Mouse (Mus musculus): Measurements from ENCODE around the gene Clk1. TPM values are rescaled to one million over a fixed set of nuclear protein-coding genes. Genes with fewer than 3 reads are reported as not detected.

Gene Clk1
- polyA plus RNA-seq, 1 experiment from 2014 or later, result 144 TPM

DNA sequence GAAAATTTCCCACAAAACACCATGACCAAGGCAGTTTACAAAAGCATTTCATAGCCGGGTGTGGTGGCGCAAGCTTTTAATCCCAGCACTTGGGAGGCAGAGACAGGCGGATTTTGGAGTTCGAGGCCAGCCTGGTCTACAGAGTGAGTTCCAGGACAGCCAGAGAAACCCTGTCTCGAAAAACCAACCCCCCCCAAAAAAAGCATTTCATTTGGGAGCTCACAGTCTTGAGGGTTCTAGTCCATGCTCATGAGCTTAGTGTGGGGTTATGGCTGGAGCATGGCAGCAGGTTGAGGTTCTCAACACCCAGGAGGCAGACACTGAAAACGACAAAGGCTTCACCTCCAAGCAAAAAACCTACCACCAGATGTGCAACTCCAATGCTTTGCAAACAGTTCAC is 15.7 kb downstream of the Clk1 start:
- no peak for ATAC-seq (ENCODE audit: insufficient number of reproducible peaks, low FRiP score)
- Histone ChIP-seq H3K27me3 (replicated peaks) (no peaks in the 10 kb centered on the region), H3K4me1 (replicated peaks) (no peaks in the 10 kb centered on the region), H3K9ac (no peak overlapping the region), H3K36me3 (peaks cover 69% of the 10 kb centered on the region), H3K4me3 (no peak overlapping the region), H3K27ac (ENCODE audit: poor library complexity, severe bottlenecking) (no peak overlapping the region), H3K9me3 (replicated peaks) (no peaks in the 10 kb centered on the region), H3K4me2 (no peak overlapping the region)
- WGBS, result 85% methylated on average over 6 of the region's 6 CpGs

DNA sequence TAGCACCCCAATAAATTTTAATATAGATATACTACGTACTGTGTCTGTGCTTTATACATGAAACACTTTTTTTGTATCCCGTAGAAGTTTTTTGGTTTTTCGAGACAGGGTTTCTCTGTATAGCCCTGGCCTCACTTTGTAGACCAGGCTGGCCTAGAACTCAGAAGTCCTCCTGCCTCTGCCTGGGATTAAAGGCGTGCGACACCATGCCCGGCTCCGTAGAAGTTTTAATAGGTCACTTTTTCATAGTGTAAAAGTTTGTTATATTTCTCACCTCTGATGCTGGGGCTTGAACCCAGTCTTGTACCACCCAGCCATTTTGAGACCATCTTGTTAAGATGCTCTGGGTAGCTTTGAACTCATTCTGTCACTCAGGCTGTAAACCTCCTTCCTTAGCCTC is 16.5 kb downstream of the Clk1 start:
- H3K4me1 ChIP-seq (replicated peaks), result no peaks in the 10 kb centered on the region
- H3K4me3 ChIP-seq, result no peak overlapping the region
- ATAC-seq (ENCODE audit: insufficient number of reproducible peaks, low FRiP score), result no peak
- H3K27me3 ChIP-seq (replicated peaks), result no peaks in the 10 kb centered on the region
- H3K9ac ChIP-seq, result no peak overlapping the region
- H3K4me2 ChIP-seq, result no peak overlapping the region
- H3K36me3 ChIP-seq, result peaks cover 69% of the 10 kb centered on the region
- H3K27ac ChIP-seq (ENCODE audit: poor library complexity, severe bottlenecking), result no peak overlapping the region
- no peaks in the 10 kb centered on the region for H3K9me3 ChIP-seq (replicated peaks)
- WGBS, result 93% methylated on average over 7 of the region's 7 CpGs

DNA sequence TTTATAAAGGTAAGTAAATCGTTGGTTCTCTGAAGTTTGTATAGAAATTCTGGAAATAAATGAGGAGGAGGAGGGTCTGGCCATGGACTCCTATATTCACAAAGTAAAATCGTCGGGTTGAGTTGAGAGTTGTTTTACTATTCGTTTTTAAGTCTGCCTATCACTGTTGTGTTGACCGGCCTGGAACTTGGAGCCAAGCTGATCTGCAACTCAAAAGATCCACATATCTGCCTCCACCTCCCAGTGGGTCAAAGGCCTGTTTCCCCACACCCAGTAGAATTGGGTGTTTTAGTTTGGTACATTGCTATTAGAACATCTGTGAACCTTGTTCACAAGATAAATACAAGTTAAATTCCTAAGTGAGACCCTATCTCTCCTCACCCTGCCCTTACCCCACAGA is 20.1 kb downstream of the Clk1 start:
- WGBS, result 94% methylated on average over 5 of the region's 5 CpGs
- Histone ChIP-seq H3K36me3 (peaks cover 71% of the 10 kb centered on the region), H3K4me1 (replicated peaks) (no peaks in the 10 kb centered on the region), H3K9ac (no peak overlapping the region), H3K9me3 (replicated peaks) (no peaks in the 10 kb centered on the region), H3K27ac (ENCODE audit: poor library complexity, severe bottlenecking) (no peak overlapping the region), H3K27me3 (replicated peaks) (no peaks in the 10 kb centered on the region), H3K4me2 (no peak overlapping the region), H3K4me3 (no peak overlapping the region)
- ATAC-seq (ENCODE audit: insufficient number of reproducible peaks, low FRiP score), result no peak

GRCm38 (mm10) chr1:58401396-58401795 is 22.5 kb downstream of the Clk1 start:
- H3K4me1 ChIP-seq (replicated peaks), result no peaks in the 10 kb centered on the region
- no peak overlapping the region for H3K4me3 ChIP-seq
- no peak overlapping the region for H3K9ac ChIP-seq
- ATAC-seq (ENCODE audit: insufficient number of reproducible peaks, low FRiP score), result no peak
- no peaks in the 10 kb centered on the region for H3K9me3 ChIP-seq (replicated peaks)
- H3K27ac ChIP-seq (ENCODE audit: poor library complexity, severe bottlenecking), result no peak overlapping the region
- no peak overlapping the region for H3K4me2 ChIP-seq
- 91% methylated on average over 6 of the region's 6 CpGs for WGBS
- peaks cover 79% of the 10 kb centered on the region for H3K36me3 ChIP-seq
- no peaks in the 10 kb centered on the region for H3K27me3 ChIP-seq (replicated peaks)

- Histone ChIP-seq H3K27me3 (replicated peaks) (no peaks in the 10 kb centered on the region), H3K4me2 (no peak overlapping the region), H3K27ac (ENCODE audit: poor library complexity, severe bottlenecking) (no peak overlapping the region), H3K9ac (no peak overlapping the region), H3K9me3 (replicated peaks) (0 out of 2 replicates have a peak, but pooled peaks cover 2% of the 10 kb centered on the region), H3K36me3 (peaks cover 73% of the 10 kb centered on the region), H3K4me1 (replicated peaks) (peaks cover 2% of the 10 kb centered on the region; the same call in 1 of the 2 replicates), H3K4me3 (no peak overlapping the region)
- no peak for ATAC-seq (ENCODE audit: insufficient number of reproducible peaks, low FRiP score)
- WGBS, result 88% methylated on average over 6 of the region's 6 CpGs
Measured at GRCm38 (mm10) chr1:58397731-58398130, 26.1 kb downstream of the Clk1 start.

DNA sequence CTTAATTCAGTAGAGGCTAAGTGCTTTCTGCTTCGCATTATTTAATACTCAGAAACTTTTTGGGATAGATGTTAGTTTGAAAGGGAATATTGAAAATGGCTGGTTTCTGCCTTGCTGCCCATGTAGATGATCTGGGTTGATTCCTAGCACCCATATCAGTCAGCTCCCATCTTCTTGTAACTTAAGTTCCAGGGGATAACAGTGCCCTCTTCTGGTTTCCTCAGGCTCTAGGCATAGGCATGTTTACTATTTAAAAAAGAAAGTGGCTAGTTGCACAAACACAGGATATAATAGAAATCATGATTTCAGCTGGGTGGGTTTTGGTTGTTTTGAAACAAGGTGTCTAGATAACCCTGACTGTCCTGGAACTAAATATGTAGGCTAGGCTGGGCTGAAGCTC is 27.7 kb downstream of the Clk1 start:
- H3K27ac ChIP-seq (ENCODE audit: poor library complexity, severe bottlenecking), result no peak overlapping the region

GRCm38 (mm10) chr1:58395341-58395740 is 28.5 kb downstream of the Clk1 start:
- Histone ChIP-seq H3K9ac (no peak overlapping the region), H3K27me3 (replicated peaks) (no peaks in the 10 kb centered on the region), H3K9me3 (replicated peaks) (0 out of 2 replicates have a peak, but pooled peaks cover 2% of the 10 kb centered on the region), H3K4me3 (no peak overlapping the region), H3K36me3 (peaks cover 51% of the 10 kb centered on the region), H3K4me1 (replicated peaks) (peaks cover 11% of the 10 kb centered on the region), H3K4me2 (no peak overlapping the region), H3K27ac (ENCODE audit: poor library complexity, severe bottlenecking) (no peak overlapping the region)
- no peak for ATAC-seq (ENCODE audit: insufficient number of reproducible peaks, low FRiP score)
- 93% methylated on average over 3 of the region's 3 CpGs for whole genome bisulfite sequencing

More for the DNA sequence above, 27.7 kb downstream of the Clk1 start:
- no peak for ATAC-seq (ENCODE audit: insufficient number of reproducible peaks, low FRiP score)
- Histone ChIP-seq H3K36me3 (peaks cover 59% of the 10 kb centered on the region), H3K4me3 (no peak overlapping the region), H3K9me3 (replicated peaks) (0 out of 2 replicates have a peak, but pooled peaks cover 2% of the 10 kb centered on the region), H3K9ac (no peak overlapping the region), H3K27me3 (replicated peaks) (no peaks in the 10 kb centered on the region), H3K4me1 (replicated peaks) (peaks cover 10% of the 10 kb centered on the region), H3K4me2 (no peak overlapping the region)
- 90% methylated on average over 1 of the region's 1 CpGs for WGBS

- Histone ChIP-seq H3K4me2 (peak overlapping the region; percentile 82), H3K9me3 (replicated peaks) (0 out of 2 replicates have a peak, but pooled peaks cover 2% of the 10 kb centered on the region), H3K27ac (ENCODE audit: poor library complexity, severe bottlenecking) (peak overlapping the region; percentile 99), H3K27me3 (replicated peaks) (no peaks in the 10 kb centered on the region), H3K9ac (peak overlapping the region; percentile 98), H3K4me3 (peak overlapping the region; percentile 99), H3K36me3 (peaks cover 38% of the 10 kb centered on the region), H3K4me1 (replicated peaks) (peaks cover 11% of the 10 kb centered on the region)
- WGBS, result under 1% methylated on average over 89 of the region's 90 CpGs
- peak; percentile 59 for ATAC-seq (ENCODE audit: insufficient number of reproducible peaks, low FRiP score)
Measured at GRCm38 (mm10) chr1:58393284-58394195, 30.3 kb downstream of the Clk1 start.

DNA sequence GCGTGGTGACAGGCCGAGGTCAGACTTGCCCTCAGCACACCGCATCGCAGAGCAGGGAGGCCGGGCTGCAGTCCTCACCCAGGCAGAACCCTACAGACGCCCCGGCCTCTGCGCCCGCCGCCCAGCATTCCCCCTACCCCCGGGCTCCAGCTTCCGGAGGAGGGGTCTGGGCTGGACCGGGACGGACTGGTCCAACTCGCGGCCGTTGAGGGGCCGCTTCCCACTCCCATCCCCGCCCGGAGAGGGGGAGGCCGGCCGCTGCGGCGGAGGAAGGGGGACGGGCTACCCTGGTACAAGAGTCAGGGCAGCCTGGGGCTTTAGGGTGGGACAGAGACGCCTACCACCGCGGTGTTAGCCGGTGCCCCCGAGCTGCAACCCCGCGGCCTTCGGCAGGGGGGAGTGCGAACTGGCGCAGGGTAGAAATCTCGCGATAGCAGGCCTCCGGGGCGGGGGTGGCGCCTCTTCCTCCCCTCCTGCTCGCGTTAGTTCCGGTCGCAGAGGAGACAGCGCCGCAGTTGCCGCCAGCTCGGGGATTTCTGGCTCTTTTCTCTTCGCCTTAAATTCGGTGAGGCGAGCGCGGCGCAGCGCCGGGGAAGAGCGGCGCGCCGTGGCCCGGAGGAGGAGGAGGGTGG is 31.1 kb downstream of the Clk1 start, which contains the start of gene Bzw1:
Gene Bzw1, plus strand, starts transcription at position 247 of the 632 bp plus-strand sequence.
- Histone ChIP-seq H3K27ac (ENCODE audit: poor library complexity, severe bottlenecking) (peak within 1 kb of the TSS; percentile 99), H3K4me1 (replicated peaks) (peaks cover 11% of the 10 kb centered on the region), H3K27me3 (replicated peaks) (no peaks in the 10 kb centered on the region), H3K4me3 (peak within 1 kb of the TSS; percentile 99), H3K4me2 (peak within 1 kb of the TSS; percentile 82), H3K9me3 (replicated peaks) (0 out of 2 replicates have a peak, but pooled peaks cover 2% of the 10 kb centered on the region), H3K36me3 (peaks cover 30% of the 10 kb centered on the region), H3K9ac (peak within 1 kb of the TSS; percentile 98)
- under 1% methylated on average over 61 of the region's 61 CpGs for WGBS
- ATAC-seq (ENCODE audit: insufficient number of reproducible peaks, low FRiP score), result peak; percentile 97

DNA sequence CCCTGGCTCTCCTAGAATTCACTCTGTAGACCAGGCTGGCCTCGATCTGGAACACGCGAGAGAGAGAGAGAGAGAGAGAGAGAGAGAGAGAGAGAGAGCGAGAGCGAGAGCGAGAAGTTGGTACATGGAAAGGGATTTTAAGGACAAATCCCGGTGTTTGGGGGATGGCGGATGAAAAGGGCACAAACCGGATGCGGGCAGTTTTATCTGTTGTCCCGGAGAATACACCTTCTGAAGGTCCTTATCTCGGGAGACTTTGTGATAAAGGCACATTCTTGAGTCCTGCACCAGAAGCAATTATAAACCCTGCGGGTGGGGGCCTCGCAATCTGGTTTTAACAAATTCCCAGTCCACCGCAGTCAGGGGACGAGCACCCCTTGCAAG is 31.6 kb downstream of the Clk1 start:
- Histone ChIP-seq H3K4me2 (peak overlapping the region; percentile 82), H3K4me1 (replicated peaks) (peaks cover 11% of the 10 kb centered on the region), H3K27me3 (replicated peaks) (no peaks in the 10 kb centered on the region), H3K27ac (ENCODE audit: poor library complexity, severe bottlenecking) (peak overlapping the region; percentile 99), H3K4me3 (peak overlapping the region; percentile 99), H3K9ac (peak overlapping the region; percentile 98), H3K36me3 (peaks cover 26% of the 10 kb centered on the region), H3K9me3 (replicated peaks) (0 out of 2 replicates have a peak, but pooled peaks cover 2% of the 10 kb centered on the region)
- WGBS, result 0% methylated on average over 16 of the region's 16 CpGs
- 0 out of 2 replicates have a peak, but pooled peaks have one; percentile 2 for ATAC-seq (ENCODE audit: insufficient number of reproducible peaks, low FRiP score)

Data from heart, embryonic 12.5 days (tissue).